Mouse (Mus musculus): ENCODE data around the gene Scn3a. TPM values are rescaled to one million over a fixed set of nuclear protein-coding genes. Genes with fewer than 3 reads are reported as not detected.
A peak's percentile ranks its signal among the peaks of the same experiment; 100 is the strongest.

The Scn3a gene
- polyA plus RNA-seq, 1 experiment from 2014 or later = 31.3 TPM

DNA sequence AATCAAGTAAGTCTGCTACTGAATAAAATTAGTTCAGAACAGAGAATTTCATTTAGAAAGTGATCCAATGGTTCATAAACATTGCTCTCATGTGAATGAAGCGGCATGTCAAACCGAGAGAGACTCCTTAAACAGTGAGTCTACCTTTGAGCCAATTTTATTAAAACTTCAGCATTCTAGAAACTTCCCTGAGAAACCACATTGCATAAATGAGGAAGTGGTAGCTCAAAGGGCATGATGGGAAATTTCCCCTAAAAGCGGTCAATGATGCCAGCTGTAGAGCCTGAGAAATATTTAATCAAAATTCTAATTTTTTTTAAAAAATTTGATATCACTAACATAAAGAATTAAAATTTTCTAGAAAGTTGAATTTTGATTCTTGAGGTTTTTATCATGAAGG lies 16.9 kb downstream of the Scn3a start:
- peaks cover 13% of the 10 kb centered on the region; the same call in 1 of the 2 replicates for H3K4me1 ChIP-seq
- 99% methylated on average over 3 of the region's 3 CpGs for WGBS

GRCm38 (mm10) chr2:65548665-65549064 lies 18.8 kb downstream of the Scn3a start:
- Histone ChIP-seq H3K4me3 (no peak overlapping the region), H3K27me3 (no peaks in the 10 kb centered on the region), H3K4me2 (no peak overlapping the region), H3K9me3 (replicated peaks) (no peaks in the 10 kb centered on the region), H3K4me1 (peaks cover 13% of the 10 kb centered on the region; the same call in 1 of the 2 replicates), H3K36me3 (ENCODE audit: poor library complexity, severe bottlenecking) (no peaks in the 10 kb centered on the region), H3K27ac (no peak overlapping the region), H3K9ac (no peak overlapping the region)
- WGBS = 95% methylated on average over 6 of the region's 6 CpGs
- ATAC-seq = no peak

More for the DNA sequence above, 16.9 kb downstream of the Scn3a start:
- no peaks in the 10 kb centered on the region for H3K27me3 ChIP-seq
- H3K4me2 ChIP-seq = no peak overlapping the region
- H3K36me3 ChIP-seq (ENCODE audit: poor library complexity, severe bottlenecking) = no peaks in the 10 kb centered on the region
- no peak overlapping the region for H3K9ac ChIP-seq
- H3K27ac ChIP-seq = no peak overlapping the region
- no peak overlapping the region for H3K4me3 ChIP-seq
- ATAC-seq = no peak
- no peaks in the 10 kb centered on the region for H3K9me3 ChIP-seq (replicated peaks)

GRCm38 (mm10) chr2:65547341-65547740 lies 20.1 kb downstream of the Scn3a start:
- peaks cover 19% of the 10 kb centered on the region; the same call in 1 of the 2 replicates for H3K4me1 ChIP-seq
- H3K9me3 ChIP-seq (replicated peaks) = no peaks in the 10 kb centered on the region
- no peak overlapping the region for H3K4me2 ChIP-seq
- H3K4me3 ChIP-seq = no peak overlapping the region
- ATAC-seq = no peak
- WGBS = 84% methylated on average over 4 of the region's 4 CpGs
- H3K27ac ChIP-seq = no peak overlapping the region
- no peaks in the 10 kb centered on the region for H3K27me3 ChIP-seq
- H3K36me3 ChIP-seq (ENCODE audit: poor library complexity, severe bottlenecking) = no peaks in the 10 kb centered on the region
- no peak overlapping the region for H3K9ac ChIP-seq

DNA sequence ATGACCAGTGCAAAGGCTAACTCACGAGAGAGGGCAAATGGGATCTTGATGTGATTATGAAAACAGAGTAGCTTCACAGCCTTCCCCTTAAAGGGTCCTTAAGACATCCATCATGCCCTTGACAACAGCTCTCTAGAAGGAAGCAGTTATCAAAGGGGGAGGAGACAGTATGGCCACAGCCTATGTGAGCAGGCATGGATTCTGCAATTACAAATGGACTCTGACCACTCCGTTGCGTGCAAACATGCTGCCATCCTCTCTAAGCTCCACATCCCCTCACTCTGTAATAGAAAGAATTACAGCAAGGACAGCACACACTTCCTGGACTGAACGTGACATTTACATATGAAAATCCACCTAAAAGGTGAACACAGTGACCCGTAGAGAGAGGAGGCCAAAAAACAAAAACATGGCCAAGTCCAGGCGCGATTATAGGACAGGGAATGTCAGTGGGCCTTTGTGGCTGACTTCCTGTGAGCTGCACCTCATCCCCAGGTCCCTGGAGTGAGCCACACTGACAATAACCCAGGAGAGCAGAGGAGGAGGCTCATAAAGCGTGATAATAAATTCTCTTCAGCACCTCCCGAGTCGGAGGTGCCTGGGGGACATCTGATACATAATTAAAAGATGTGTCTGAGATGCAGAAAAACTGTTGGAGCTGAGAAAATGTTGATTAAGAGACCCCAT lies 24.4 kb downstream of the Scn3a start:
- Histone ChIP-seq H3K36me3 (ENCODE audit: poor library complexity, severe bottlenecking) (no peaks in the 10 kb centered on the region), H3K27ac (no peak overlapping the region)
- ATAC-seq = no peak

DNA sequence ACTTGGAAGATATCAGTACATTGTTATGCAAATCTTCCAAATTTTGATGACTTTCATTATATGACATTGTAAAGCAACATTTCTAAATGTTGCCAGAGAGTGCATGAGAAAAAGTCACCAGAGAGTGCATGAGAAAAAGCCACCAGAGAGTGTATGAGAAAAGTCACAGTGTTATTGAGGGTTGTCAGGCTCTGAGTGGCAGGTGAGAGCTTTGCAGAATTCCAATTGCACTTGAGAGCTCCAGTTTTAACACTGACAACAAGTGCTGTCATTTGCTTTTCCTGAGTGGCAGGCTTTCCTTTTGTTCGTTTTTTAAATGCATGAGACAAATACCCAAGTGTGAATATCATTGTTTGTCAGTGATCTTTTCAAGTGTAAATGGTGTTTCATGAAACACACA lies 25.6 kb downstream of the Scn3a start:
- Histone ChIP-seq H3K27me3 (no peaks in the 10 kb centered on the region), H3K4me3 (no peak overlapping the region), H3K9me3 (replicated peaks) (no peaks in the 10 kb centered on the region), H3K36me3 (ENCODE audit: poor library complexity, severe bottlenecking) (no peaks in the 10 kb centered on the region), H3K4me2 (no peak overlapping the region), H3K4me1 (peaks cover 22% of the 10 kb centered on the region; the same call in 1 of the 2 replicates), H3K27ac (peak overlapping the region; percentile 10; the same call in 1 of the 2 replicates), H3K9ac (no peak overlapping the region)
- peak; percentile 54; the same call in 1 of the 2 replicates for ATAC-seq
- WGBS = 53% methylated on average over 1 of the region's 1 CpGs

More for the DNA sequence above, 24.4 kb downstream of the Scn3a start:
- 79% methylated on average over 10 of the region's 10 CpGs for WGBS
- H3K4me1 ChIP-seq = peaks cover 22% of the 10 kb centered on the region; the same call in 1 of the 2 replicates
- H3K27me3 ChIP-seq = no peaks in the 10 kb centered on the region
- H3K4me3 ChIP-seq = no peak overlapping the region
- no peak overlapping the region for H3K4me2 ChIP-seq
- H3K9ac ChIP-seq = no peak overlapping the region
- no peaks in the 10 kb centered on the region for H3K9me3 ChIP-seq (replicated peaks)

DNA sequence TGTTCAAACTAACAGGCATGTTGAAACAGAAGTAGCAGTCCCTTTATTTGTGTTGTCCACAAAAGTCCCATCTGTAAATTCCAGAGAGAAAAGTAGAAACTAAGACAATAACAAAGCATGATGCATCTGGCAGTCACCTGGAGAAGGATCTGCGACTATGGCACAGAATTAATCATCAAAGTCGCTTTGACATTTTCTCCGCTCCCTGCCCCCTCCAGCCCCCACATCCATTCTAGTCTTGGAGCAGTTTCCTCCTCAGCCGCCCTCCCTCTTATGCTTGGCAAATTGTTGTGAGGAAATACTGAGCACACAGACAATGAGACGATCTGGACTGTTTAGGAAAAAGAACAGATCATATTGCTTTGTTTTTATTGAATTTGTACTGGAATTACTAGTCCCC lies 29.0 kb downstream of the Scn3a start:
- H3K36me3 ChIP-seq (ENCODE audit: poor library complexity, severe bottlenecking) = peaks cover 11% of the 10 kb centered on the region; the same call in 1 of the 2 replicates
- 69% methylated on average over 5 of the region's 5 CpGs for WGBS
- no peak overlapping the region for H3K27ac ChIP-seq
- no peak overlapping the region for H3K4me3 ChIP-seq
- no peak overlapping the region for H3K9ac ChIP-seq
- H3K9me3 ChIP-seq (replicated peaks) = no peaks in the 10 kb centered on the region
- H3K4me2 ChIP-seq = no peak overlapping the region
- H3K4me1 ChIP-seq = peaks cover 19% of the 10 kb centered on the region; the same call in 1 of the 2 replicates
- no peaks in the 10 kb centered on the region for H3K27me3 ChIP-seq
- no peak for ATAC-seq

DNA sequence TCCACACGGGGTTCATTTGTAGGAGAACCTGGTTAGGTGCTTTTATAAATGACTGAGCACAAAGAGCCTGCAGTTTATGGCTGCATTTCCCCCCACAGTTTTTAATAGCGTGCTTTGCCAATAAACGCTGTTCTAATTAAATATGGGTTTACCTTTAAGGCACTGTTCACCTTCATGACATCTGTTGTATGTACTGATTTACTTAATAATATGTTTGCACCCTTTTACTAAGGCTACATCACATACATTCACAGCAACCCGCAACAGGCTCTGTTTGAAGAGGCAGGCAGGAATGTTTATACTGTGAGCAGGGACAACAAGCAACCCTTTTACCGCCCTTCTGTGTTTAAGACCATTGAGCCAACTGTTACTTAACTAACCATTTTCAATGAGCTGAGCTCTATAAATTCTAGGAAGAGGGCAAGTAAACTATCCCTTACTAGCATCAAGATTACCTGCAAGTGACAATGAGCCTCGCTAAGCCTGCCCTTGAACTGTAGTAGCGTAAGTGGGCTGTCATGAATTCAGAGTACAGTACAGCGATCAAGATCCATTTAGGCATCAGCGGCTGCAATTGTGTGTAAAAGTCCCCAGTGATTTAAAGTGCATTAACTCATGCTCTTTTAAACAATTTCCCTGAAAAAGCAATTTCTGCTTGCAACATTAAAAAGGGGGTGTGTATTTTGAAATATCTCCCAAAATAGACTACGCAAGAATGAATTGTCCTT lies 35.1 kb downstream of the Scn3a start:
- Histone ChIP-seq H3K4me2 (no peak overlapping the region), H3K27me3 (no peaks in the 10 kb centered on the region), H3K9ac (no peak overlapping the region), H3K4me3 (no peak overlapping the region), H3K36me3 (ENCODE audit: poor library complexity, severe bottlenecking) (peaks cover 11% of the 10 kb centered on the region; the same call in 1 of the 2 replicates), H3K27ac (no peak overlapping the region), H3K4me1 (no peaks in the 10 kb centered on the region), H3K9me3 (replicated peaks) (no peaks in the 10 kb centered on the region)
- peak; percentile 74 for ATAC-seq
- WGBS = 83% methylated on average over 10 of the region's 10 CpGs

GRCm38 (mm10) chr2:65529148-65529547 lies 38.3 kb downstream of the Scn3a start:
- Histone ChIP-seq H3K27ac (no peak overlapping the region), H3K4me1 (no peaks in the 10 kb centered on the region), H3K4me2 (no peak overlapping the region), H3K9ac (no peak overlapping the region), H3K27me3 (no peaks in the 10 kb centered on the region), H3K9me3 (replicated peaks) (no peaks in the 10 kb centered on the region), H3K36me3 (ENCODE audit: poor library complexity, severe bottlenecking) (0 out of 2 replicates have a peak, but pooled peaks cover 11% of the 10 kb centered on the region), H3K4me3 (no peak overlapping the region)
- 72% methylated on average over 5 of the region's 5 CpGs for WGBS
- no peak for ATAC-seq

DNA sequence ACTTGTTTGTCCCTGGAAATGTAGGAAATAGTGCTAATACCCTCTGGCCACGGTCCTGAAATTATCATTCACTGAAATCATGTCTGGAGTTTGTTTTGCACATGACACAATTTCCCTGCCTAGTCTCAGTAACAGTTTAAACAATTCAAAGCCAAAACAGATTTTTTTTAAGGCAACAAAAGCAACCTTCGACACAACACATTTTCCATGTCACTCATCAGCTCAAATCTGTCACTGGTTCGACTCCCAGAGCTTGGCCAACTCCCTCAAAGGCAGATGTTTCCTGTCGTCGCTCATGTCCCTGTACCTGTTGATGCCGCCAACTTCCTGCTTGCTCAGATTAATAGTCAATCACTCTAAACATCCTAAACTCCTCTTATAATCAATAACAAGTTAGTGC lies 50.7 kb downstream of the Scn3a start:
- ATAC-seq = no peak
- Histone ChIP-seq H3K9ac (no peak overlapping the region), H3K4me3 (no peak overlapping the region), H3K27me3 (no peaks in the 10 kb centered on the region), H3K27ac (no peak overlapping the region), H3K36me3 (ENCODE audit: poor library complexity, severe bottlenecking) (peaks cover 14% of the 10 kb centered on the region), H3K9me3 (replicated peaks) (no peaks in the 10 kb centered on the region), H3K4me1 (no peaks in the 10 kb centered on the region), H3K4me2 (no peak overlapping the region)
- WGBS = 87% methylated on average over 6 of the region's 6 CpGs

GRCm38 (mm10) chr2:65508217-65508616 lies 59.2 kb downstream of the Scn3a start:
- Histone ChIP-seq H3K9me3 (replicated peaks) (no peaks in the 10 kb centered on the region), H3K4me1 (no peaks in the 10 kb centered on the region), H3K36me3 (ENCODE audit: poor library complexity, severe bottlenecking) (peaks cover 14% of the 10 kb centered on the region), H3K9ac (no peak overlapping the region), H3K4me3 (no peak overlapping the region), H3K27ac (no peak overlapping the region), H3K4me2 (no peak overlapping the region), H3K27me3 (no peaks in the 10 kb centered on the region)
- 89% methylated on average over 12 of the region's 12 CpGs for WGBS
- ATAC-seq = no peak

- H3K9ac ChIP-seq = no peak overlapping the region
- H3K27ac ChIP-seq = no peak overlapping the region
- no peaks in the 10 kb centered on the region for H3K4me1 ChIP-seq
- peaks cover 10% of the 10 kb centered on the region for H3K36me3 ChIP-seq (ENCODE audit: poor library complexity, severe bottlenecking)
- ATAC-seq = no peak
- H3K4me3 ChIP-seq = no peak overlapping the region
- H3K27me3 ChIP-seq = no peaks in the 10 kb centered on the region
- no peak overlapping the region for H3K4me2 ChIP-seq
- 89% methylated on average over 9 of the region's 9 CpGs for WGBS
- H3K9me3 ChIP-seq (replicated peaks) = no peaks in the 10 kb centered on the region
Measured at GRCm38 (mm10) chr2:65490450-65490849, 77.0 kb downstream of the Scn3a start.

GRCm38 (mm10) chr2:65483434-65483833 lies 84.0 kb downstream of the Scn3a start:
- Histone ChIP-seq H3K27me3 (no peaks in the 10 kb centered on the region), H3K4me2 (no peak overlapping the region), H3K4me1 (no peaks in the 10 kb centered on the region), H3K9me3 (replicated peaks) (no peaks in the 10 kb centered on the region), H3K4me3 (no peak overlapping the region), H3K36me3 (ENCODE audit: poor library complexity, severe bottlenecking) (peaks cover 17% of the 10 kb centered on the region), H3K27ac (no peak overlapping the region), H3K9ac (no peak overlapping the region)
- ATAC-seq = no peak
- 88% methylated on average over 3 of the region's 3 CpGs for WGBS
